Mouse (Mus musculus): ENCODE data around the gene AI413582.

DNA sequence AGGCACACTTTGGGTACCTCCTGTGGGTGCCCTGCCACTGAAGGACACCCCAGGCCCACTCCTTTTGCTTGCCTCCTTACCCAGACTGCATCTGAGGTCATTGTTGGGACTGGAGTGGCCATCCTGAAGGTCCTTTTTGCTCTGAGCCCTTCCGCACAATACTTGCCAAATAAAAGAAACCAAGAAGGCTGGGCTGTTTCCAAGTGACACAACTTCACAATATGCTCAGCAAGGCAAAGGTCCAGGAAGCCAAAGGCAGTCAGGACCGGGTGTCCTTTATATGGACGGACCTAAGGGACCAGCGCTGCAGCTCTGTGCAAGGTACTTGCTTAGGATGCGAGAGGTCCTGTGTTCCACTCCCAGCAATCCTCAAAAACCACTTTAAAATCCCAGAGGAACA lies 2.7 kb upstream of the AI413582 start:
- no peak for TF ChIP-seq CTCF (IDR thresholded peaks at IDR 0.05; ENCODE audit: low read depth, low read length)
- no peak for TF ChIP-seq GATA1 (IDR thresholded peaks at IDR 0.05; ENCODE audit: borderline replicate concordance, low read length)
- TF ChIP-seq TAL1 (conservative IDR thresholded peaks at IDR 0.05; ENCODE audit: low read depth, low read length) = no peak
- TF ChIP-seq POLR2AphosphoS5 (IDR thresholded peaks at IDR 0.05; ENCODE audit: insufficient replicate concordance, low read depth, low read length) = no peak

Data from G1E (cell line).